Mouse (Mus musculus): ENCODE data around the gene Dusp10.

The Dusp10 gene

DNA sequence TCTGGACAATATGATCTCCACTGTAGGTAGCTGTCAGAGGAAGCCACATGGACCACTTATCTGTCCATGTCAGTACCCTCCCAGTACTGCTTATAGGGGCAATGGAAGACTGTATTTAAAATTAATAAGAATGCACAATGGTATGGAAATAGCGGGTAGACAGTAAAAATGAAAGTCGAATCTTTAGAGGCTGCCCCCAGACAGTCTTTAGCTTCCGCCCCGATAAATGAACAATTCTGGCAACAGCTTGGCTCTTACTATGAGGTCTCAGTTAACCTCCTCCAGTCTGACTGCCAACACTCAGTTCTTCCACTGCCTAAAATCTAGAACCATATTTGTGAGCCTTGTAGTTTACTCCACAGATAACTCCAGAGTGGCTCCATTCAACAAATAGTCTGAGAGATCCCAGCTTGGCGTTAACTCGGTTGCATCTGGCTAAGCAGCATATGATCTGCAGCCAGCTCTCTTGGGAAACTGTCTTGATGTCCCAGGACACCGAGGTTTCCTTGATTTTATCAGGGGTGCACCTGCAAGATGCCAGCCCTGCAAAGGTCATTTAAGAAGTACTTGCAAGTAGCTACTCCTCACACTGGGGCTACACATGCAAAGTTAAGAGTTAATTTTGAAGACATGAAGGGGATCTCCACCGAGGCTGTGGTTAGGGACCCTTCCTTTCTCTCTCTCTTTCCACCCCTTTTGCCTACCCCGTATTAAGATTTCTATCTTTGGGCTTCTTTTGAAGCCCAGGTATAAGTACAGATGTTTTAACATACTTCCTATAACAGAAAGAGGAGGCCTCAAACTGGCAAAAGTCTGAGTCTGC, 88.0 kb downstream of the Dusp10 start:
- DNase-seq (ENCODE audit: low spot score) = no peak

DNA sequence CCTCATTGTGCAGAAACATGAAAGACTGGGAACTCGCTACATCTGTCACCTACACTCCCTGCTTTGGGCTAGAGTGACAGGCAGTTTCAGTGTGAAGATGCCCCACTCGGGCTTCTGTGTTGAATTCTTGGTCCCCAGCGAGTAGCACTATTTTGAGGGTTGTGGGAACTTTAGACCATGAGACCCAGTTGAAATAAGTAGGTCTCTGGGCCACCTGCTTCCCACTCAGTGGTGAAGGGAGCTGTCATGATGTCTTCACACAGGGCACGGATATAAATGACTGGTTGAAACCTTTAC, 88.6 kb downstream of the Dusp10 start:
- DNase-seq (ENCODE audit: low spot score) = no peak

DNA sequence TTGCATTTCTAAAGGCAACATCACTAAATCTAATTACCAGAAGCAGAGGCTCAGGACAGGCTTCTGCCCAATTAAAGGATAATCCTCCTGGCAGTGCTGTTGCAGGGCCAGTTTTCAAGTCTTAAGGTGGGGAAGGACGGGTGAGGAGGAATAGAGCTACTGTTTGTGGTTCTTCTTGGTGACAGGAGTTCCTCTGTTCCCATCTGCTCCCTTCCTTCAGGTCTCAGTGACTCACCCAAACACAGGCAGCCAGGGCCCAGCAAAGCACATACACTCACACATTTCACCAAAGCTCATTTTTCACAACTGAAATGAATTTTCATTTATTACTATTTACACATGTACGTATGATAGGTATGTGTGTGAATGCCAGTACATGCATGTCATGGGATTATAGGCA, 93.7 kb downstream of the Dusp10 start:
- DNase-seq (ENCODE audit: low spot score) = no peak

DNA sequence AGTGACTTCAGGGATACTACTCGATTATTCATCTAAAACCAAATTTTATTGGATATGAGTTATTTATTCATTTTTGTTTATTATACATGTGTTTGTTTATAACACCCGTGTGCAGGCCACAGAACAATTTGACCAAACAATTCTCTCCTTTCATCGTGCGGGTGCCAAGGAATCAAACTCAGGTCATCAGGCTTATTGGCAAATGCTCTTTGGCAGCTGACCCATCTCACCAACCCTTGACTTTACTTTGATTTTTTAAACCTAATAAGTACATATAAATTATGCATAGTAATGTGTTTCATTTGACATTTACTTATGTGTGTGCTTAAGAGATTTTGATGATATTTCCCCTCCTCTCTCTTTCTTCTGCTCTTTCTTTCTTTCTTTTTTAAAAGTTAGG, 94.3 kb downstream of the Dusp10 start:
- no peak for DNase-seq (ENCODE audit: low spot score)

DNA sequence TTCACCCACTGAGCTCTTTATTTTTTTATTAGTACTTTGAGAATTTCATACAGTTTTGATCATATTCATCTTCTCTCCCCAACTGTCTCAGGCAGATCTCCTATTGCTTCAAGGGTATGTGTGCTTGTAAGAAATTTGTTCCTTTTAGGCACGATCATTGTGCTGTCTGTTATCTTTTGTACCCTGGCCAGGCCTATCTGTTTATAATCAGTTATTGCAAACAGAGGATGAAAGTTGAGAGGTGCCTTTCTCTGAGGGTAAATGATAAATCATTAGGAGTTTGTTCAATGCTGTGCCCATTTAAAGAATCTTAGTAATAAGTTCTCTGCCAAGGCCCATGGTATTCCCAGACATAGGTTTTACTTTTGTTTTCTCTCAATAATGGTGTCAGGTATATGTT, 95.2 kb downstream of the Dusp10 start:
- no peak for DNase-seq (ENCODE audit: low spot score)

DNA sequence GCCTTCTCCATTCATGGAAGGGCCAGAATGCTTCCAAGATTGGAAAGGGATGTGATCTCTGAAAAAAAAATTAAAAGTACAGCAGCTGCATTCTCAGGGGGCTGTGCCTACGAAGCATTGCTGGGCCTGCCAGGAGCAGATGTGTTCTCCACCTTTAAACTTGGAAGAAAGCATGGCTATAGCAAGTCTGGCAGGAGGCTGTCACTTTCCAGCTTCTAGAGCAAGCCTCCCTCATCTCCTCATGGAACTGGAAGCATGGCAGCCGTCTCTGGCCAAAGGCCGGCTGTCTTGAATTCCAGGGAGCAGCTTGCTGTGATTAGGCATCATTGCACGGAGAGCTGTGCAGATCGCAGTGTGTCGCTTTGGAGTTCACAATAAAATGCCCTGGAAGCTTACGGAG, 104.5 kb downstream of the Dusp10 start:
- DNase-seq (ENCODE audit: low spot score) = no peak

DNA sequence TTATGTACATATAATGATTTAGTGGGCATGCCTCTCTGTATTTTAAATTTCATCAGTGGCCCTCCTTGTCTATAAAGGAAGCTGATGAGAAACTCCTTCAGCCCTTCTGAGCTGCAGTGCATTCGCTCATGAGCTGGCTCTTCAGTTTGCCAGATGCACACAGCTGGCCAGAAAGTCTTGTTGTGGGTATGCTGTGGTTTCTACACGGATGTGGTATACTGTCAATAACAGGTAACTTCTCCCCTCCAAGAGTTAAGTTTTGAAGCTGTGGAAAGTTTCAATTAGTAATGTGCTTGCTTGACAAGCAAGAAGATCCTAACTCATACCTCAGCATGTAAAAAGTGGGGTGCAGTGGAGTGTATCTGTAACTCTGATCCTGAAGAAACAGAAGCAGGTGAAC, 104.9 kb downstream of the Dusp10 start:
- DNase-seq (ENCODE audit: low spot score) = no peak

DNA sequence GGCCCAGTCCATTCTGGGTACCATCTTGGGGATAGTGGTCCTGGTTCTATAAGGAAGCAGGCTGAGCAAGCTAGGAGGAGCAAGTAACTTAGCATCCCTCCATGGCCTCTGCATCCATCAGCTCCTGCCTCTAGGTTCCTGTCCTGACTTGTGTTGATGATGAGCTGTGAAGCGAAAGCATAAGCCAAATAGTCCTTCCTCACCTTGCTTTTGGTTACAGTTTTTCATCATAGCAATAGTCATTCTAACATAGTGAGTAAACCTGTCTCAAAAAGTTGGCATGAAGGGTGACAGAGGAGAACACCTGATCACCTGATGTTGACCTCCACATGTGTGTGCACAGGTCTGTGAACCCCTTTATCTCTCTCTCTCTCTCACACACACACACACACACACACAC, 105.5 kb downstream of the Dusp10 start:
- DNase-seq (ENCODE audit: low spot score) = no peak

All from c-Kit-positive CD71-positive TER-119-positive erythroid progenitor cells, embryonic 14.5 days (primary cell).